Comparison of ENCODE assay signal across 8 mouse cellular contexts in genomic region chr9:7184897-7185291, GRCm38 (mm10). TPM values are rescaled to one million over a fixed set of nuclear protein-coding genes. Genes with fewer than 3 reads are reported as not detected.
DNase-seq lines count a peak whose midpoint lies in the region; ATAC-seq and TF ChIP-seq lines count a peak whose summit lies in the region.

No protein-coding gene starts in this region.

- no peaks in the 10 kb centered on the region for H3K36me3 ChIP-seq in hindbrain, embryonic 11.5 days (ENCODE audit: control insufficient read depth, insufficient read depth, low read length)
- 0 out of 2 replicates have a peak, but pooled peaks cover 6% of the 10 kb centered on the region for H3K36me3 ChIP-seq in limb, embryonic 15.5 days
- H3K36me3 ChIP-seq in midbrain, embryonic 16.5 days (ENCODE audit: control insufficient read depth, insufficient read depth, low read length) = peaks cover 1% of the 10 kb centered on the region; the same call in 1 of the 2 replicates

- peak overlapping the region; percentile 71 for H3K4me3 ChIP-seq in lung, adult 2 months (replicated peaks; ENCODE audit: extremely low read depth, low read depth, low read length)
- H3K4me3 ChIP-seq in embryonic fibroblast, embryonic 13.5 days (ENCODE audit: insufficient read depth, low read length) = peak overlapping the region; percentile 97
- H3K4me3 ChIP-seq in hindbrain, embryonic 11.5 days (ENCODE audit: low read depth, low read length) = peak overlapping the region; percentile 96
- H3K4me3 ChIP-seq in limb, embryonic 15.5 days = peak overlapping the region; percentile 91
- peak overlapping the region; percentile 91 for H3K4me3 ChIP-seq in midbrain, embryonic 16.5 days (ENCODE audit: low read depth, low read length)

- no peak for TF ChIP-seq POLR2A in lung, adult 2 months (IDR thresholded peaks at IDR 0.05; ENCODE audit: borderline replicate concordance, extremely low read depth, low read depth, low read length)
- no peak for TF ChIP-seq POLR2A in embryonic fibroblast, embryonic 13.5 days (IDR thresholded peaks at IDR 0.05; ENCODE audit: low read depth, low read length)

- no peaks in the 10 kb centered on the region for H3K9me3 ChIP-seq in hindbrain, embryonic 11.5 days (ENCODE audit: control insufficient read depth, low read length)
- no peaks in the 10 kb centered on the region for H3K9me3 ChIP-seq in limb, embryonic 15.5 days
- no peaks in the 10 kb centered on the region for H3K9me3 ChIP-seq in midbrain, embryonic 16.5 days (replicated peaks; ENCODE audit: control insufficient read depth, low read length, poor library complexity, severe bottlenecking)

- H3K4me2 ChIP-seq in hindbrain, embryonic 11.5 days (replicated peaks; ENCODE audit: low read depth, low read length) = peak overlapping the region; percentile 80
- H3K4me2 ChIP-seq in limb, embryonic 15.5 days = peak overlapping the region; percentile 54
- H3K4me2 ChIP-seq in midbrain, embryonic 16.5 days (ENCODE audit: low read length) = peak overlapping the region; percentile 98

- peak overlapping the region; percentile 32 for H3K27ac ChIP-seq in embryonic fibroblast, embryonic 13.5 days (ENCODE audit: insufficient read depth, low read length)
- peak overlapping the region; percentile 91 for H3K27ac ChIP-seq in hindbrain, embryonic 11.5 days (ENCODE audit: low read depth, low read length)
- H3K27ac ChIP-seq in limb, embryonic 15.5 days = peak overlapping the region; percentile 95
- peak overlapping the region; percentile 92 for H3K27ac ChIP-seq in midbrain, embryonic 16.5 days (ENCODE audit: low read length)

- ATAC-seq in hindbrain, embryonic 11.5 days (ENCODE audit: low FRiP score) = peak; percentile 82
- peak; percentile 73 for ATAC-seq in limb, embryonic 15.5 days (ENCODE audit: insufficient number of reproducible peaks, low FRiP score, low TSS enrichment, low read depth)
- ATAC-seq in midbrain, embryonic 16.5 days = peak; percentile 83

- no peak for TF ChIP-seq CTCF in lung, adult 2 months (IDR thresholded peaks at IDR 0.05; ENCODE audit: insufficient read depth, low read length)
- TF ChIP-seq CTCF in embryonic fibroblast, embryonic 13.5 days (IDR thresholded peaks at IDR 0.05; ENCODE audit: borderline replicate concordance, insufficient read depth, low read length) = no peak

- under 1% methylated on average over 31 of the region's 31 CpGs for WGBS in lung, adult 2 months
- WGBS in hindbrain, embryonic 11.5 days = 0% methylated on average over 26 of the region's 31 CpGs
- under 1% methylated on average over 29 of the region's 31 CpGs for WGBS in limb, embryonic 15.5 days
- WGBS in midbrain, embryonic 16.5 days = under 1% methylated on average over 28 of the region's 31 CpGs

- H3K27me3 ChIP-seq in hindbrain, embryonic 11.5 days (ENCODE audit: control insufficient read depth, insufficient read depth, low read length) = no peaks in the 10 kb centered on the region
- no peaks in the 10 kb centered on the region for H3K27me3 ChIP-seq in limb, embryonic 15.5 days
- no peaks in the 10 kb centered on the region for H3K27me3 ChIP-seq in midbrain, embryonic 16.5 days (ENCODE audit: control insufficient read depth, insufficient read depth, low read depth, low read length)

- no peak for DNase-seq in lung, adult 2 months
- no peak for DNase-seq in lung, postnatal 25 days (ENCODE audit: low spot score)
- DNase-seq in R1 (ENCODE audit: low read depth, low spot score) = peak; percentile 44
- DNase-seq in hindbrain, embryonic 11.5 days (ENCODE audit: low spot score) = peak; percentile 60
- no peak for DNase-seq in thymus, postnatal 14 days

- H3K9ac ChIP-seq in hindbrain, embryonic 11.5 days (ENCODE audit: low read depth, low read length) = peak overlapping the region; percentile 92
- peak overlapping the region; percentile 95 for H3K9ac ChIP-seq in limb, embryonic 15.5 days
- H3K9ac ChIP-seq in midbrain, embryonic 16.5 days (ENCODE audit: low read depth, low read length) = peak overlapping the region; percentile 90

- H3K4me1 ChIP-seq in lung, adult 2 months (ENCODE audit: control insufficient read depth, insufficient read depth, low read length) = no peaks in the 10 kb centered on the region; the same call in 1 of the 2 replicates
- no peaks in the 10 kb centered on the region for H3K4me1 ChIP-seq in embryonic fibroblast, embryonic 13.5 days (ENCODE audit: control insufficient read depth, insufficient read depth, low read length)
- no peaks in the 10 kb centered on the region for H3K4me1 ChIP-seq in hindbrain, embryonic 11.5 days (replicated peaks; ENCODE audit: control insufficient read depth, insufficient read depth, low read length)
- H3K4me1 ChIP-seq in limb, embryonic 15.5 days = peaks cover 8% of the 10 kb centered on the region
- H3K4me1 ChIP-seq in midbrain, embryonic 16.5 days (ENCODE audit: control insufficient read depth, insufficient read depth, low read length) = peaks cover 24% of the 10 kb centered on the region

RNA-seq across cellular contexts. Expression of gene Dcun1d5, which starts 0.6 kb away (rescaled TPM):
- 16.5 and 23.9 TPM in 2 replicates for polyA plus RNA-seq in lung, adult 2 months (2012; rRNA removed)
- 108 and 121 TPM in 2 replicates for polyA plus RNA-seq in embryonic fibroblast, embryonic 13.5 days (2011; ENCODE audit: insufficient read length, low read depth, missing spikeins)
- polyA plus RNA-seq in hindbrain, embryonic 11.5 days (2014; fragmentation: Nextera tagmentation; extraction: Ambion mirVana) = 147 and 150 TPM in 2 replicates
- polyA plus RNA-seq in limb, embryonic 15.5 days (2015; fragmentation: Nextera tagmentation; extraction: Ambion mirVana) = 111 and 131 TPM in 2 replicates
- polyA plus RNA-seq in midbrain, embryonic 16.5 days (2015; fragmentation: Nextera tagmentation; extraction: Ambion mirVana) = 86.8 and 99.4 TPM in 2 replicates

RNA-seq across cellular contexts. Expression of gene Dync2h1, which starts 0.6 kb away (rescaled TPM):
- polyA plus RNA-seq in lung, adult 2 months (2012; rRNA removed) = 1.2 and 1.3 TPM in 2 replicates
- 6.6 and 8.6 TPM in 2 replicates for polyA plus RNA-seq in embryonic fibroblast, embryonic 13.5 days (2011; ENCODE audit: insufficient read length, low read depth, missing spikeins)
- 28.6 and 29.2 TPM in 2 replicates for polyA plus RNA-seq in hindbrain, embryonic 11.5 days (2014; fragmentation: Nextera tagmentation; extraction: Ambion mirVana)
- polyA plus RNA-seq in limb, embryonic 15.5 days (2015; fragmentation: Nextera tagmentation; extraction: Ambion mirVana) = 13.6 and 14.3 TPM in 2 replicates
- polyA plus RNA-seq in midbrain, embryonic 16.5 days (2015; fragmentation: Nextera tagmentation; extraction: Ambion mirVana) = 20.9 and 24.3 TPM in 2 replicates

Comparison
In these comparisons a context has a peak if more than half of its experiments do, and no peak if none do; other contexts are left out.
1. DNase-seq: peak in R1 (single experiment) and hindbrain, embryonic 11.5 days (single experiment); none in lung, adult 2 months (single experiment), lung, postnatal 25 days (single experiment) and thymus, postnatal 14 days (single experiment).
2. H3K27ac ChIP-seq: peak in every context shown above with its lines; median percentile 95 in limb, embryonic 15.5 days; 92 in midbrain, embryonic 16.5 days; 91 in hindbrain, embryonic 11.5 days; 32 in embryonic fibroblast, embryonic 13.5 days.
3. Peak in every context shown above with its lines, with median percentiles within 50 percentile points of each other: H3K4me3 ChIP-seq, ATAC-seq, H3K4me2 ChIP-seq and H3K9ac ChIP-seq.